Mouse (Mus musculus) kidney, adult 2 months (tissue): Measurements from ENCODE around the gene Ptn. TPM values are rescaled to one million over a fixed set of nuclear protein-coding genes. Genes with fewer than 3 reads are reported as not detected.
"Not testable (repeated sequence)": the region's sequence is repeated elsewhere in the genome, so short reads cannot be mapped to it uniquely, and the experiment has no call there.

Experiments
- DNase-seq: peaks from one replicate; pipeline ENCODE4 v3.0.0; 2021
- H3K27ac ChIP-seq: fragments of 200-500 bp; 2 replicates; pipeline ENCODE4 v1.5.1; 2012; ENCODE audit warnings: low read depth, low read length, control low read depth, inconsistent platforms; ENCODE audit not compliant: insufficient read depth
- H3K27me3 ChIP-seq: fragments of 200-500 bp; replicated peaks from 2 replicates; pipeline ENCODE4 v1.6.1; 2012; ENCODE audit warnings: mild to moderate bottlenecking, moderate library complexity, low read length, inconsistent platforms; ENCODE audit not compliant: control insufficient read depth, insufficient read depth
- H3K36me3 ChIP-seq: fragments of 200-500 bp; 2 replicates; pipeline ENCODE4 v1.6.1; 2012; ENCODE audit warnings: mild to moderate bottlenecking, moderate library complexity, low read length, inconsistent platforms; ENCODE audit not compliant: control insufficient read depth, insufficient read depth
- H3K4me1 ChIP-seq: fragments of 200-500 bp; 2 replicates; pipeline ENCODE4 v1.6.1; 2011; ENCODE audit warnings: low read length; ENCODE audit not compliant: control insufficient read depth, insufficient read depth
- H3K4me3 ChIP-seq: fragments of 200-500 bp; 2 replicates; pipeline ENCODE4 v1.5.1; 2011; ENCODE audit warnings: mild to moderate bottlenecking, low read depth, low read length, control low read depth; ENCODE audit not compliant: insufficient read depth
- CTCF ChIP-seq: fragments of 200-500 bp; conservative IDR thresholded peaks from 2 replicates; pipeline ENCODE4 v1.5.1; 2011; ENCODE audit warnings: low read depth, mild to moderate bottlenecking, control low read depth, low read length, moderate library complexity, mixed read lengths; ENCODE audit not compliant: insufficient read depth, insufficient read length
- POLR2A ChIP-seq: fragments of 200-500 bp; IDR thresholded peaks from one replicate; pipeline ENCODE4 v1.6.1; 2011; ENCODE audit warnings: low read depth, low read length, control low read depth
- WGBS: fragments of 180-500 bp; shearing (Covaris S2); methylation state at CpG from one replicate; pipeline ENCODE4 v1.1.7; 2018; 5-methylcytosine and 5-hydroxymethylcytosine counted together
- polyA plus RNA-seq: library from polyadenylated mRNA; depleted of rRNA; stranded (reverse); fragments of >200 nt; gene quantifications from 2 replicates; pipeline ENCODE4 v1.2.3, GENCODE M21; 2012

Ptn gene
- polyA plus RNA-seq, 1 experiment, result 1.6 TPM

DNA sequence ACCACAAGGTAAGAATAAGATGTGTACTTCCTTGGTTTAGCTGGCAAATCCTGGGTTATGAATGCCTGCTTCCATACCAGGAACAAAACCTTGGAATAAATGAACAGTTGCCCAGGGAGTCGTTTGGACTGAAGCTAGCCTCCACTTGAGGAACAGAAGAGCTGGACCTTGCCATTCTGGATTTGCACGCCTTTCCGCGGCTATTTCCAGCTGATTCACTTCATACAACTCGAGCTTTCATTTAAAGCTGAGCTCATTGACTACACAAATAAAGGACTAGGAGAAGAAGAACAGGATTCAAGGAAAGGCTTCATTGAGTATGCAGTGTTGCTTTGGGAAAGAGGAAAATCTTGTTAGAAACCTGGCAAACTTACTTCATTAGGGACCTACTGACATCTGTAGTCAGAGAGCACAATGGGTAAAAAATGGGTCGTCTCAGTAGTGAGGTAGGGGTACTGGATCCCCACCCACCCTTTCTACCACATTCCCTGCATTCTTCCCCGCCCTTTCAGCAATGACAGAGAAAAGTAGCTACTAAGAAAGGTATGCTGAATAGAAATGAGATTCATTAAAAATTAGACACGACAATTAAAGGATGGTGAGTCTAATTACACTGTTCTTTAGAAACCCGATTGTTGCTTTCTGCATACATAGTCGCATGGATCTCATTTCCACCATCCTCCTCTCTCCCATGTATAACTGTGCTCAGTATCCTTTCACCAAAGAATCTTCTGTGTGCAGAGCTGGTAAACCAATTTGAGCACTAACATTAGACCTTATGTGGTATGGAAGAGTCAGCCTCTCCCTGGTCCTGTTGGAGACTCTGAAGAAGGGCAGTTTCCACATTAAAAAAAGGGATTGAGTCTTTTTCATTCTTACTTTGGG, 54.8 kb downstream of the Ptn start:
- TF ChIP-seq CTCF (no peak), POLR2A (no peak)
- Histone ChIP-seq H3K36me3 (no peaks in the 10 kb centered on the region), H3K4me1 (no peaks in the 10 kb centered on the region), H3K4me3 (no peak overlapping the region), H3K27me3 (no peaks in the 10 kb centered on the region), H3K27ac (no peak overlapping the region)
- no peak for DNase-seq
- WGBS, result 85% methylated on average over 10 of the region's 10 CpGs

DNA sequence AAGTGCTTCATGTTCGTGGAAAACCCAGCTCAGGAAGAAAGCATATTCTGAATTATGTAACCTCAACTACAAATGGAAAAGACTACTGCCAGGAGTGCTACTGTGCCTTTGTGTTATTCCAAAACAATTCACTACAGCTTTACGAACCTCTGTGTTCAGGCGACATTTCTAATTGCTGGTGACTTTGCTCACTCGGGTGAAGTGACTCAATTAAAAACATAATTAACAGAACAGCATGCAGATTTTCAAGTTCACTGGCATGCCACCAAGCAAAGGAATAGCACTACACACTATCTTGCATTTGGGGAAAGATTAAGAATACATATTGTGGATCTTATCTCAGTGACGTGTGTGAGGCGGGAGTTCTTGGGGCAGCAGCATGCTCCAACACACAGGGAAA, 57.1 kb downstream of the Ptn start:
- H3K27me3 ChIP-seq, result no peaks in the 10 kb centered on the region
- no peaks in the 10 kb centered on the region for H3K36me3 ChIP-seq
- H3K27ac ChIP-seq, result no peak overlapping the region
- no peak overlapping the region for H3K4me3 ChIP-seq
- no peak for DNase-seq
- H3K4me1 ChIP-seq, result no peaks in the 10 kb centered on the region
- 60% methylated on average over 6 of the region's 6 CpGs for WGBS
- no peak for TF ChIP-seq POLR2A
- TF ChIP-seq CTCF, result no peak

DNA sequence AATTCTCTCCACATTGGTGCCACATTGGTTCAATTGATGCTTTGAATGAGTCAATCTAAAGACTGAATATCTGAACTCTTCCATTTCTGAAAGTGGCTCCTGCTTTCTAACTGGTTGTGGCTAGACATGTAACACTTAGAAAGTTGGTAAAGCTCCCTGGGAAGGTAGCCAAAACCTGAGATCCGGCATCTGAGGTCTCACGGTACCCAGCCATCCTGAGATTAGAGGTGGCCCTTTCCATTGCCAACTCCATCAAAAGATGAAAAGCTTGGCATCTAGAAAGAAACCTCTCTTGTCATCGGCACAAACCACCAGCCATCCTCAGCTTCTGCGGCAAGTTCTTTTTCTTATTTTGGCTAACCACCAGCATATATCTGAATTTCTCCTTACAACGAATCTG, 70.2 kb downstream of the Ptn start:
- TF ChIP-seq POLR2A, result no peak
- no peak for TF ChIP-seq CTCF
- Histone ChIP-seq H3K4me1 (no peaks in the 10 kb centered on the region), H3K27ac (no peak overlapping the region), H3K4me3 (no peak overlapping the region), H3K27me3 (no peaks in the 10 kb centered on the region), H3K36me3 (no peaks in the 10 kb centered on the region)
- WGBS, result 83% methylated on average over 5 of the region's 5 CpGs
- no peak for DNase-seq

DNA sequence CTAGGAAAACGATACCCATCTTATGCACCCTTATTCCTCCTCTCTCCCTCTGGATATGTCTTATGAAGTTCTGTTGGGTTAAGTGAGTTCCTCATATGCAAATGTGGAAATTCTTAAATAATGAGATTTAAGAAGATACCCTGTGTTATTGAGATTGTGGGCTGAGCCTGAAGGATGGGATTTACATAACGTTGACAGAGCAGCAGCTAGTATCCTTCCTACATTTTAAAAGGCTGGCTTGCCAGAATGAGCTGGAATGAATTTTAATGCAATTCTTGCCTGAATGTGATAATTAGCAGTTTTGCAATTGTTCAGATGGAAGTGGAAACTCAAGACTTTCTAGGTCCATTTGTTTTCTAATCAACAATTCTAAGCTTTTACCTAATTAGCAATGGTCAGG, 73.3 kb downstream of the Ptn start:
- H3K4me1 ChIP-seq, result no peaks in the 10 kb centered on the region
- no peak for DNase-seq
- no peaks in the 10 kb centered on the region for H3K36me3 ChIP-seq
- no peak overlapping the region for H3K4me3 ChIP-seq
- H3K27ac ChIP-seq, result no peak overlapping the region
- no peaks in the 10 kb centered on the region for H3K27me3 ChIP-seq
- no peak for TF ChIP-seq POLR2A
- 70% methylated on average over 2 of the region's 2 CpGs for WGBS

DNA sequence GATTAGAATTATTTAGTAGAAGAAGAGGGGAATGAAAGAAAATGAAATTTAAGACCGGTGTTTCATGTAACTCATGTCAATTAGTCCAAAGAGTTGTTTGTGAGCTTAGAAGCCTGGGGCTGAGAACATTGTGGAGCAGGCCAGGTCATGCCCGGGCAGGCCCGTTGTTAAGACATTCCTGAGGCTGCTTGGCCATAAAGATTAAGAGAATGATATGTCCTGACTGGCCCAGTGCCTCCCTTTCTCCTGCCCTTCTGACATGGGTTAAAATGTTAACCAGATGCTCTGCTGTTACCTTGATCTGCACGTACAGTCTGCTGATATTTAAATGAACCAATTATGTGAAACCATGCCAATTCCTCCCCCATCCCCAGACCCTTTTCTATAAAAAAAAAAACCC, 74.4 kb downstream of the Ptn start:
- not testable (repeated sequence) for H3K4me3 ChIP-seq, H3K4me1 ChIP-seq, H3K27ac ChIP-seq, H3K36me3 ChIP-seq, H3K27me3 ChIP-seq
- peak; percentile 45 for DNase-seq
- 49% methylated on average over 4 of the region's 4 CpGs for WGBS

DNA sequence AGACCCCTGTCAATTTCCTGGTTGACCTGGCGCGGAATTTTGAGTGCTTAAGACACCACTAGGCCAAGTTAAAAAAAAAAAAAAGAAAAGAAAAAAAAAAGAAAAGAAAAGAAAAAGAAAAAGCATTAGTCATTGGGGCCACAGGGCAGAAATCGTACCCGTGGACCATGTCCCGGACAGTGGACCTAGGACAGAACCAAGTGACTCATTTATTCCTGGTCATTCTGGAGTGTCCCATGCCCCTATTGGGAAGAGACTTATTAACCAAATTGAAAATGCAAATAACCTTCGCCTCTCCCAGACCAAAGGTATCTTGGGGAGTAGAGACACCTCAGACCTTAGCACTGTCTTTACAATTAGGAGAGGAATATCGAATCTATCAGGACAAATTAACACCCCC, 80.2 kb downstream of the Ptn start:
- WGBS, result 78% methylated on average over 7 of the region's 7 CpGs
- H3K36me3 ChIP-seq, H3K27me3 ChIP-seq, H3K4me3 ChIP-seq, H3K4me1 ChIP-seq: not testable (repeated sequence)
- H3K27ac ChIP-seq, result peak overlapping the region; percentile 78
- peak; percentile 65 for DNase-seq

DNA sequence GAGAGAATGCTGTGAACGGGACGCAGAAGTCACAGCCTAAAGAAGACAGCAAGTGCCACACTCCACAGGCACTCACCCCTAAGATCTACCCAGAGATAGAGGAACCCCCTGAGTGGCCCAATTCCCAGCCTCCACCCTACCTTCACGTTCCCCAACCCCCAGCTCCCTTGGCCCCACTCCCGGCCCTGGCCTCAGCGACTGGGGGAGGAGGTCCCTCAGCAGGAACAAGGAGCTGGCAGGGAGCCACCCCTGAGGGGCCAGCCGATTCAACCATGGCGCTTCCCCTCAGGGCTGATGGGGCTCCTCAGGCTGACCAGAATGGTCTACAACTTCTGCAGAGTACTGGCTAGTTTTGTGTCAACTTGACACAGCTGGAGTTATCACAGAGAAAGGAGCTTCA, 81.9 kb downstream of the Ptn start:
- TF ChIP-seq CTCF, result no peak
- no peak for TF ChIP-seq POLR2A
- 57% methylated on average over 7 of the region's 7 CpGs for whole genome bisulfite sequencing

More for the DNA sequence above, 81.9 kb downstream of the Ptn start:
- no peaks in the 10 kb centered on the region for H3K36me3 ChIP-seq
- no peaks in the 10 kb centered on the region; the same call in 1 of the 2 replicates for H3K4me1 ChIP-seq
- peak; percentile 68 for DNase-seq
- peak overlapping the region; percentile 88 for H3K27ac ChIP-seq
- no peaks in the 10 kb centered on the region for H3K27me3 ChIP-seq
- no peak overlapping the region for H3K4me3 ChIP-seq
